Mouse (Mus musculus): ENCODE measurements at regions not wholly inside any gene's neighbourhood (a gene's known extent, or its start where the extent isn't known, plus 50 kb on each side); places are given as distances from the start of the nearest gene placed in this dataset.

DNA sequence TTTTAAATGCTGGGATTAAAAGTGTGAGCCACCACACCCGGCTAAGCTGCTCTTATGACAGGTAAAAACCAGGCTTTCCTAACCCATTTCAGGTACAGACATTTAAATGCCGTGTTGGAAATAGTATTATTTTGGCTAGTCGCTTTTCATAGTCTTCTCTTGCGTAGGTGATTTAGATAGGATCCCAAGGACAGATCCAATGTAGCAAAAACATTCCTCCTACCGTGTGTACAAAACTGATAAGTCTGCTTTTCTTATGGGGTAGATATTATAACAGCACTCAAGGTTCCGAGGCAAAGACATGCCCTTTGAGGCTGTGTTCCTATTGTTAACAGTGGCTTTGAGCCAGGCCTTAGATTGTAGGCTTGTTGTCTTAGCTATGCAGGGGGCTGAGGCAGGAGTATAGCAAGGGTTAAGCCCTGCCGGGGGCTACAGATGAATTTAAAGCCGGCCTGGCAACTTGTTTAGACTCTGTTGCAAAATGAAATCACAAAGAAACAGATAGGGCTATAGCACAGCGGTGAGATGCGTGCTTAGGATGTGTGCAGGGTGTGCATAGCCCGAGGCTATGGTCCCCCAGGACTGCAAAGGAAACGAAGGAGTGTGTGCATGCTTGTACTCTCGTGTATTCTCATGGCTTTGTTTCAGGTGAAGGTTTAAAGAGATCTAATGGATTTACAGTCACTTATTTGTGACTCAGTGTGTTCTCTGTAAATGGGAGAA, 57.7 kb upstream of the Commd8 start:
- no peak overlapping the region for H3K9ac ChIP-seq (ENCODE audit: low read depth, low read length, severe bottlenecking)
- DNase-seq (ENCODE audit: low spot score) (no peak), ATAC-seq (ENCODE audit: low FRiP score, low read depth) (no peak)
- TF ChIP-seq POLR2A (IDR thresholded peaks at IDR 0.05; ENCODE audit: borderline replicate concordance, extremely low read depth, insufficient read depth, insufficient read length), result no peak
- H3K27ac ChIP-seq (replicated peaks; ENCODE audit: low read depth, low read length), result no peak overlapping the region
- H3K4me3 ChIP-seq (replicated peaks; ENCODE audit: low read length), result no peak overlapping the region
- H3K9me3 ChIP-seq (ENCODE audit: control insufficient read depth, low read length), result no peaks in the 10 kb centered on the region
- no peak overlapping the region for H3K4me2 ChIP-seq (replicated peaks; ENCODE audit: low read depth, low read length, severe bottlenecking)
- no peaks in the 10 kb centered on the region for H3K36me3 ChIP-seq (ENCODE audit: control insufficient read depth, insufficient read depth, low read length)
- 83% methylated on average over 13 of the region's 13 CpGs for WGBS
- no peaks in the 10 kb centered on the region for H3K27me3 ChIP-seq (ENCODE audit: control insufficient read depth, insufficient read depth, low read length)
- peaks cover 3% of the 10 kb centered on the region; the same call in 1 of the 2 replicates for H3K4me1 ChIP-seq (ENCODE audit: control insufficient read depth, insufficient read depth, low read length)

DNA sequence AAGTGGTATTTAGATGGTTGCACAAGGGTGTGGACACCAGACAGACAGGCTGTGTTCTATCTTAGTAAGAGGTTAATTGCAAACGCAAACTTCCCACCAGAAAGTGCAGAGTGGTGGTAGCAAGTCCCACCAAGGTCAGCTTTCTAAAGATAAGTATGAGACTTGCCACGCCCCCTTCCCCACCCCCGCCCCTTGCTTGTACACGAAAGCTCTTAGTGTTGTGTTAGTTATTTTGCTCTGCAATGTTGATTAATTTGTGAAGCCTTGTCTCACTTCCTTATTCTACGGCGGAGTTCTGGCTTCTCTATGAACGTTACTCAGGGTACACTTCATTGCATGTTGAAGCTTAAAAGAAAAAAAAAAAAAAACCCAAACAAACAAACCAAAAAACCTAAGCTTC, 57.1 kb upstream of the Commd8 start:
- whole genome bisulfite sequencing, result 58% methylated on average over 7 of the region's 7 CpGs
- no peak for DNase-seq (ENCODE audit: low spot score)

DNA sequence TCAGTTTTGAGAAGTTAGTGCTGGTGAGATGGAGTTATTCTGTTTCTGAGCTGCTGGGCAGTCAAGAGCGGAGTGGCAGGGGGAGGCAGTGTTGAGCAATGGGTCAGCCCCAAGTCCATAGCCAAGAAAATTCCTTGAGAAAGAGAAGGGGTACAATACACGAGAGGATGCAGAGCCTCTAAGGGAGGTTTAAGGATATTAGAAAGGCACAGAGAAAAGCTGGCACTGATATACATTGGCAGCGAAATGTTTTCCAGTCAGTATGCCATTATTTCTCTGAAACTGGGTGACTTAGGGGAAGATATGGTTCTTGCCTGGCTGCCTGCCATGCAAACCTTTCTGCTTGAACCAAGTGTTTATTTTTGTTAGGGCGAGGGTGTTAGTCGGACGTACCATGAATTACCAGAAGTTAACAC, 56.6 kb upstream of the Commd8 start:
- DNase-seq (ENCODE audit: low spot score) (no peak), ATAC-seq (ENCODE audit: low FRiP score, low read depth) (no peak)
- H3K27me3 ChIP-seq (ENCODE audit: control insufficient read depth, insufficient read depth, low read length), result no peaks in the 10 kb centered on the region
- H3K36me3 ChIP-seq (ENCODE audit: control insufficient read depth, insufficient read depth, low read length), result no peaks in the 10 kb centered on the region
- H3K9me3 ChIP-seq (ENCODE audit: control insufficient read depth, low read length), result no peaks in the 10 kb centered on the region
- H3K27ac ChIP-seq (replicated peaks; ENCODE audit: low read depth, low read length), result no peak overlapping the region
- WGBS, result 48% methylated on average over 6 of the region's 6 CpGs
- no peak overlapping the region for H3K4me2 ChIP-seq (replicated peaks; ENCODE audit: low read depth, low read length, severe bottlenecking)
- TF ChIP-seq POLR2A (IDR thresholded peaks at IDR 0.05; ENCODE audit: borderline replicate concordance, extremely low read depth, insufficient read depth, insufficient read length), result no peak
- peaks cover 3% of the 10 kb centered on the region; the same call in 1 of the 2 replicates for H3K4me1 ChIP-seq (ENCODE audit: control insufficient read depth, insufficient read depth, low read length)
- H3K9ac ChIP-seq (ENCODE audit: low read depth, low read length, severe bottlenecking), result no peak overlapping the region
- H3K4me3 ChIP-seq (replicated peaks; ENCODE audit: low read length), result no peak overlapping the region

More for the DNA sequence above, 57.1 kb upstream of the Commd8 start:
- H3K27ac ChIP-seq (replicated peaks; ENCODE audit: low read depth, low read length), result no peak overlapping the region
- H3K4me2 ChIP-seq (replicated peaks; ENCODE audit: low read depth, low read length, severe bottlenecking), result no peak overlapping the region
- no peak for TF ChIP-seq POLR2A (IDR thresholded peaks at IDR 0.05; ENCODE audit: borderline replicate concordance, extremely low read depth, insufficient read depth, insufficient read length)
- no peaks in the 10 kb centered on the region for H3K27me3 ChIP-seq (ENCODE audit: control insufficient read depth, insufficient read depth, low read length)
- H3K36me3 ChIP-seq (ENCODE audit: control insufficient read depth, insufficient read depth, low read length), result no peaks in the 10 kb centered on the region
- peaks cover 3% of the 10 kb centered on the region; the same call in 1 of the 2 replicates for H3K4me1 ChIP-seq (ENCODE audit: control insufficient read depth, insufficient read depth, low read length)
- no peak overlapping the region for H3K9ac ChIP-seq (ENCODE audit: low read depth, low read length, severe bottlenecking)
- no peak overlapping the region for H3K4me3 ChIP-seq (replicated peaks; ENCODE audit: low read length)
- no peaks in the 10 kb centered on the region for H3K9me3 ChIP-seq (ENCODE audit: control insufficient read depth, low read length)
- no peak for ATAC-seq (ENCODE audit: low FRiP score, low read depth)

DNA sequence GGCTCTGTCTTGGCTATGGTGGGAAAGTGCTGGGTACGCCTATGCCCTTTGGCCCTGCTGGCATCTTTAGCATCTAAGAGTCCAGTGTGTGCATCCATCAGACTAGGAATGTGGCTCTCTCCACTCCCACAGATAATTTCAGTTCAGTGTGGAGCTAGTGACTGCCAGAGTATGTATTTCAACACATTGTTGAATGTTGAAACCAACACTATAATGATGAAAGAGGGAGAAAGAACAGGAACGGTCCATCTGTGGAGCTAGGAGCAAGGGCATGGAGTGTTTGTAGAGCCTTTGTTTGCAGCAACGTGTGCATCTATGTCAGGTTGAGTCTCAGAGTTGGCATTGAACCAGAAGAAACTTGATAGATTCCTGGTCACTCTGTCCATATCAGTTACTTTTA, 54.9 kb upstream of the Commd8 start:
- Histone ChIP-seq H3K9me3 (ENCODE audit: control insufficient read depth, low read length) (no peaks in the 10 kb centered on the region), H3K27me3 (ENCODE audit: control insufficient read depth, insufficient read depth, low read length) (no peaks in the 10 kb centered on the region), H3K4me3 (replicated peaks; ENCODE audit: low read length) (no peak overlapping the region), H3K36me3 (ENCODE audit: control insufficient read depth, insufficient read depth, low read length) (no peaks in the 10 kb centered on the region), H3K9ac (ENCODE audit: low read depth, low read length, severe bottlenecking) (no peak overlapping the region), H3K27ac (replicated peaks; ENCODE audit: low read depth, low read length) (no peak overlapping the region), H3K4me2 (replicated peaks; ENCODE audit: low read depth, low read length, severe bottlenecking) (no peak overlapping the region), H3K4me1 (ENCODE audit: control insufficient read depth, insufficient read depth, low read length) (peaks cover 3% of the 10 kb centered on the region; the same call in 1 of the 2 replicates)
- no peak for ATAC-seq (ENCODE audit: low FRiP score, low read depth)
- no peak for DNase-seq (ENCODE audit: low spot score)
- 89% methylated on average over 3 of the region's 3 CpGs for WGBS
- no peak for TF ChIP-seq POLR2A (IDR thresholded peaks at IDR 0.05; ENCODE audit: borderline replicate concordance, extremely low read depth, insufficient read depth, insufficient read length)

DNA sequence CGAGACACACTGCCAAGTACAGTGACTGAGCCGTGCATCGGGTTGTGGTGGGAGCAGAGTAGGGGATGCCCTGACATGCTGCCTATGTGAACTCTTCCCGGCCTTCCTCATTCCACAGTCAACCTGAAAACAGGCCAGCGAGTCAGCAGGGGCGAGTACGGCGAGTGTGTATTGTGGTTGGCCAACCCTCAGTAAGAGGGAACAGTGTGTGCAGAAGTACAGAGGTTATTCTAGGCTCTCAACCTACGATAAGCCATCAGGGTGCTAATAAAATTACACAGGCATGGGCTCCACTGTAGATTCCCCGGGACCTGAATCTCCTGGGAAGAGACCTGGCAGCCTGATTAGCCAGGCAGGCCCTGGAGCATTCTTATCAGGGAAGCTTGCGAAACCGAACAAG, 51.7 kb upstream of the Commd8 start:
- Histone ChIP-seq H3K36me3 (ENCODE audit: control insufficient read depth, insufficient read depth, low read length) (no peaks in the 10 kb centered on the region), H3K27me3 (ENCODE audit: control insufficient read depth, insufficient read depth, low read length) (no peaks in the 10 kb centered on the region), H3K4me3 (replicated peaks; ENCODE audit: low read length) (no peak overlapping the region), H3K9me3 (ENCODE audit: control insufficient read depth, low read length) (no peaks in the 10 kb centered on the region), H3K4me2 (replicated peaks; ENCODE audit: low read depth, low read length, severe bottlenecking) (no peak overlapping the region), H3K27ac (replicated peaks; ENCODE audit: low read depth, low read length) (no peak overlapping the region), H3K4me1 (ENCODE audit: control insufficient read depth, insufficient read depth, low read length) (peaks cover 3% of the 10 kb centered on the region; the same call in 1 of the 2 replicates), H3K9ac (ENCODE audit: low read depth, low read length, severe bottlenecking) (no peak overlapping the region)
- ATAC-seq (ENCODE audit: low FRiP score, low read depth), result no peak
- DNase-seq (ENCODE audit: low spot score), result no peak
- 87% methylated on average over 12 of the region's 12 CpGs for WGBS
- TF ChIP-seq POLR2A (IDR thresholded peaks at IDR 0.05; ENCODE audit: borderline replicate concordance, extremely low read depth, insufficient read depth, insufficient read length), result no peak
